Mouse (Mus musculus) E14TG2a.4 (cell line): ENCODE measurements at regions not wholly inside any gene's neighbourhood (a gene's known extent, or its start where the extent isn't known, plus 50 kb on each side); places are given as distances from the start of the nearest gene placed in this dataset.

Source experiments
- H3K27me3 ChIP-seq: 2 replicates; pipeline ENCODE4 v1.6.1; 2014; ENCODE audit warnings: low read length, control low read depth; ENCODE audit not compliant: insufficient read depth
- H3K36me3 ChIP-seq: 2 replicates; pipeline ENCODE4 v1.6.1; 2014; ENCODE audit warnings: low read length, control low read depth; ENCODE audit not compliant: insufficient read depth
- H3K4me1 ChIP-seq: replicated peaks from 2 replicates; pipeline ENCODE4 v1.6.1; 2014; ENCODE audit warnings: low read depth, low read length, control low read depth
- H3K4me3 ChIP-seq: replicated peaks from 2 replicates; pipeline ENCODE4 v1.5.1; 2014; ENCODE audit warnings: mild to moderate bottlenecking, low read length
- H3K9me3 ChIP-seq: 2 replicates; pipeline ENCODE4 v1.6.1; 2014; ENCODE audit warnings: low read length, control low read depth
- CTCF ChIP-seq: conservative IDR thresholded peaks from 2 replicates; pipeline ENCODE4 v1.5.1; 2014; ENCODE audit warnings: low read length
- NANOG ChIP-seq: IDR thresholded peaks from 2 replicates; pipeline ENCODE4 v1.6.1; 2014; ENCODE audit warnings: borderline replicate concordance, low read length, mixed read lengths
- POU5F1 ChIP-seq: IDR thresholded peaks from 2 replicates; pipeline ENCODE4 v1.6.1; 2014; ENCODE audit warnings: low read length, borderline replicate concordance

DNA sequence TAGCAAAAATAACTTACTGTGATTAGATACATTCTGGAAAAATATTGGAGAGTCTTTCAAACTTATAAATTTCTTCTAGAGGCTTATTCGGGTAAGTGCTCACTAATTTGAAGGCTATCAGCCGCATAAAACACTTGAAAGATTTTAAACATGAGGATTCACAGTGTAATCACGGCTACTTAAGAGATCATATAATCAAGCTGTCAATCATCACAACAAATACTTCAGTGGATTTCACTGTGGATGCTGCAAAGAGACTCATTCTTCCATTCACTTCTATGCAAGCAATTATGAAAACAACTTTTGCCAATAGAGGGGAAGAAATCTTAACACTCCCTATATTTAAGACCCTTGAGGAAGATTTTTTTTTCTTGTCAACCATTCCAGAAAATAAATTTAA is 736.2 kb upstream of the Pabpc4l start:
- Histone ChIP-seq H3K4me3 (no peak overlapping the region), H3K27me3 (no peaks in the 10 kb centered on the region), H3K36me3 (no peaks in the 10 kb centered on the region), H3K9me3 (no peaks in the 10 kb centered on the region), H3K4me1 (no peaks in the 10 kb centered on the region)
- TF ChIP-seq CTCF = no peak
- no peak for TF ChIP-seq POU5F1
- TF ChIP-seq NANOG = no peak

- no peak overlapping the region for H3K4me3 ChIP-seq
- no peaks in the 10 kb centered on the region for H3K4me1 ChIP-seq
- H3K9me3 ChIP-seq = no peaks in the 10 kb centered on the region
- no peaks in the 10 kb centered on the region for H3K27me3 ChIP-seq
- no peak for TF ChIP-seq POU5F1
- TF ChIP-seq NANOG = no peak
- TF ChIP-seq CTCF = no peak
- H3K36me3 ChIP-seq = no peaks in the 10 kb centered on the region
Measured at GRCm38 (mm10) chr3:47182762-47183161, 734.7 kb upstream of the Pabpc4l start.

DNA sequence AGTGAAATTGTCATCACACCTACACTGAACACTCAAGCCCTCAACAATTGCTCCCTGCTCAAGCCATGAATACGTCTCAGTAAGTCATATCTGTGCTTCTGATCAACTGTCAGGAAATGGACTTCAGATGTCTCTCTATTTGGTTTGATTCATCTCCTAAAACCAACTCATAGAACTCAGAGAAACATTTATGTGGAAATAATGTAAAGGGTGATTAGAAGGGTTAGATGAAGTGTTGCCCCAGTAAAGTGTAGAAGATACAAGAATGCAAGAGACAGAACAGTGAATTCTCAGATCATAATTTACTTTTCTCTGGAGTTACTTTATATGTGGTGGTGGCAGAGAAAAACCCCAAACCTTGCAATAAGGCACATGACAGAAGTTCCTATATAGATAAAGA is 732.4 kb upstream of the Pabpc4l start:
- TF ChIP-seq POU5F1 (no peak), CTCF (no peak), NANOG (no peak)
- H3K4me1 ChIP-seq = no peaks in the 10 kb centered on the region
- H3K36me3 ChIP-seq = no peaks in the 10 kb centered on the region
- H3K4me3 ChIP-seq = no peak overlapping the region
- H3K27me3 ChIP-seq = no peaks in the 10 kb centered on the region
- no peaks in the 10 kb centered on the region for H3K9me3 ChIP-seq
